Mouse (Mus musculus) layer of hippocampus, adult 2 months (tissue): ENCODE results near the gene Ciita. TPM values are rescaled to one million over a fixed set of nuclear protein-coding genes. Genes with fewer than 3 reads are reported as not detected.

Experiments
- DNase-seq, 2 experiments: peaks; one replicate each; pipeline ENCODE4 v3.0.0; 2022; ENCODE audit warnings: low spot score in 2 of 2
- H3K27ac ChIP-seq: fragments of 200-600 bp; 2 replicates; pipeline ENCODE4 v1.8.1; 2022
- H3K4me3 ChIP-seq: fragments of 200-600 bp; 2 replicates; pipeline ENCODE4 v1.8.1; 2022; ENCODE audit warnings: mild to moderate bottlenecking
- CTCF ChIP-seq: fragments of 200-600 bp; conservative IDR thresholded peaks from 2 replicates; pipeline ENCODE4 v1.8.1; 2022; ENCODE audit warnings: antibody characterized with exemption, mild to moderate bottlenecking, moderate library complexity
- total RNA-seq, 2 experiments: library from RNA; stranded (reverse); gene quantifications; 2 replicates each; pipeline ENCODE4 v1.2.3; 2021

Gene Ciita
- total RNA-seq, 2 experiments from 2014 or later = 0.27 TPM; not detected in 1

GRCm38 (mm10) chr16:10559991-10560390, 80.1 kb downstream of the Ciita start:
- TF ChIP-seq CTCF = no peak
- H3K4me3 ChIP-seq = no peak overlapping the region
- H3K27ac ChIP-seq = no peak overlapping the region
- no peak for DNase-seq

GRCm38 (mm10) chr16:10565278-10565885, 85.5 kb downstream of the Ciita start:
- Histone ChIP-seq H3K4me3 (no peak overlapping the region), H3K27ac (peak overlapping the region; percentile 19; the same call in 1 of the 2 replicates)
- TF ChIP-seq CTCF = peak; percentile 96
- DNase-seq = peak; percentile 76

GRCm38 (mm10) chr16:10567153-10567552, 87.3 kb downstream of the Ciita start:
- H3K27ac ChIP-seq = no peak overlapping the region
- TF ChIP-seq CTCF = no peak
- no peak overlapping the region for H3K4me3 ChIP-seq
- no peak for DNase-seq

GRCm38 (mm10) chr16:10569809-10570395, 90.0 kb downstream of the Ciita start:
- DNase-seq = no peak
- Histone ChIP-seq H3K27ac (no peak overlapping the region), H3K4me3 (no peak overlapping the region)
- no peak for TF ChIP-seq CTCF

GRCm38 (mm10) chr16:10570708-10571107, 90.8 kb downstream of the Ciita start:
- peak; percentile 81 for TF ChIP-seq CTCF
- DNase-seq = peak; percentile 52 to 73
- no peak overlapping the region for H3K4me3 ChIP-seq
- 0 out of 2 replicates have a peak overlapping the region, but pooled peaks have one; percentile 36 for H3K27ac ChIP-seq

GRCm38 (mm10) chr16:10571820-10572219, 92.0 kb downstream of the Ciita start:
- no peak overlapping the region for H3K27ac ChIP-seq
- peak; percentile 78 for TF ChIP-seq CTCF
- H3K4me3 ChIP-seq = no peak overlapping the region
- DNase-seq = no peak

- H3K4me3 ChIP-seq = no peak overlapping the region
- DNase-seq = no peak
- no peak for TF ChIP-seq CTCF
- peak overlapping the region; percentile 11 for H3K27ac ChIP-seq
These were observed 95.1 kb downstream of the Ciita start for GRCm38 (mm10) chr16:10574936-10575335.

GRCm38 (mm10) chr16:10575915-10576314, 96.1 kb downstream of the Ciita start:
- no peak for TF ChIP-seq CTCF
- no peak for DNase-seq
- Histone ChIP-seq H3K27ac (no peak overlapping the region), H3K4me3 (no peak overlapping the region)

- TF ChIP-seq CTCF = no peak
- H3K27ac ChIP-seq = no peak overlapping the region
- no peak for DNase-seq
- H3K4me3 ChIP-seq = no peak overlapping the region
These were observed 97.7 kb downstream of the Ciita start for GRCm38 (mm10) chr16:10577548-10577947.

Other genes with a start within 250 kb of the Ciita start
- gene Emp2, start 166.1 kb upstream of the Ciita start, total RNA-seq = 10 to 100 TPM; 14.4 to 16.4 TPM
- 1 to 10 TPM; 6.1 to 7.4 TPM for gene Tekt5, start 84.6 kb upstream of the Ciita start, total RNA-seq
- 10 to 100 TPM; 15.5 to 17.8 TPM for gene Nubp1, start 68.1 kb upstream of the Ciita start, total RNA-seq
- gene Tvp23a, start 32.7 kb upstream of the Ciita start, total RNA-seq = 10 to 100 TPM; 26.2 to 27.2 TPM
- 10 to 100 TPM; 61.8 to 63.1 TPM for gene Dexi, start 63.0 kb downstream of the Ciita start, total RNA-seq
- gene Clec16a, start 65.3 kb downstream of the Ciita start, total RNA-seq = 100 to 1,000 TPM in 1 of 2 experiments, 10 to 100 TPM in 1; 98.8 to 105 TPM